Mouse (Mus musculus): ENCODE results near the gene Gxylt1. TPM values are rescaled to one million over a fixed set of nuclear protein-coding genes. Genes with fewer than 3 reads are reported as not detected.
"Not testable (repeated sequence)": the region's sequence is repeated elsewhere in the genome, so short reads cannot be mapped to it uniquely, and the experiment has no call there.

Gxylt1 gene
- polyA plus RNA-seq, 1 experiment from 2014 or later, result 16.8 TPM

GRCm38 (mm10) chr15:93243202-93243601 is 31.8 kb downstream of the Gxylt1 start:
- DNase-seq (ENCODE audit: low read depth, low spot score), result no peak
- H3K27me3 ChIP-seq, result no peaks in the 10 kb centered on the region
- in situ Hi-C loops (cut with MboI; ENCODE audit: low pct_unique_long_range_greater_than_20kb), result no loop called here
- ATAC-seq, result no peak
- no peak for TF ChIP-seq CTCF (IDR thresholded peaks at IDR 0.05)
- POLR2A ChIA-PET, result no interaction called here
- CTCF ChIA-PET, result interaction anchor here (1.0 kb wide), 1 partner anchor 15 kb away, joined by 3 read pairs; no protein-coding TSS in a partner anchor

GRCm38 (mm10) chr15:93236456-93236855 is 38.5 kb downstream of the Gxylt1 start:
- ATAC-seq; POLR2A ChIA-PET; DNase-seq (ENCODE audit: low read depth, low spot score); H3K27me3 ChIP-seq; in situ Hi-C loops (cut with MboI; ENCODE audit: low pct_unique_long_range_greater_than_20kb): not testable (repeated sequence)
- CTCF ChIA-PET, result interaction anchor here (0.8 kb wide), 1 partner anchor 9 kb away, joined by 3 read pairs; no protein-coding TSS in a partner anchor

- no peak for DNase-seq (ENCODE audit: low read depth, low spot score)
- no peak for TF ChIP-seq CTCF (IDR thresholded peaks at IDR 0.05)
- CTCF ChIA-PET, result interaction anchor here (1.3 to 1.4 kb wide), 2 partner anchors 13 kb away, joined by 3 to 4 read pairs; no protein-coding TSS in a partner anchor
- POLR2A ChIA-PET, result no interaction called here
- no peak for ATAC-seq
- peaks cover 6% of the 10 kb centered on the region for H3K27me3 ChIP-seq
- in situ Hi-C loops (cut with MboI; ENCODE audit: low pct_unique_long_range_greater_than_20kb), result no loop called here
Observed at GRCm38 (mm10) chr15:93229028-93229427, 46.0 kb downstream of the Gxylt1 start.

- DNase-seq (ENCODE audit: low read depth, low spot score) (no peak), ATAC-seq (no peak)
Observed at GRCm38 (mm10) chr15:93228375-93228774, 46.6 kb downstream of the Gxylt1 start.

GRCm38 (mm10) chr15:93227764-93228079 is 47.3 kb downstream of the Gxylt1 start:
- peak; percentile 90 for ATAC-seq
- CTCF ChIA-PET, result interaction anchor here (1.0 to 1.4 kb wide), 6 partner anchors 8 to 16 kb away, joined by 3 to 4 read pairs (median 3); no protein-coding TSS in a partner anchor
- peak; percentile 73 for TF ChIP-seq CTCF (IDR thresholded peaks at IDR 0.05)
- DNase-seq (ENCODE audit: low read depth, low spot score), result no peak
- POLR2A ChIA-PET, result no interaction called here
- in situ Hi-C loops (cut with MboI; ENCODE audit: low pct_unique_long_range_greater_than_20kb), result no loop called here
- peaks cover 9% of the 10 kb centered on the region for H3K27me3 ChIP-seq

More at GRCm38 (mm10) chr15:93228375-93228774, 46.6 kb downstream of the Gxylt1 start:
- ChIA-PET CTCF (interaction anchor here (1.0 to 1.4 kb wide), 5 partner anchors 10 to 15 kb away, joined by 3 to 4 read pairs (median 3); no protein-coding TSS in a partner anchor), POLR2A (no interaction called here)
- TF ChIP-seq CTCF (IDR thresholded peaks at IDR 0.05), result no peak
- H3K27me3 ChIP-seq, result peaks cover 9% of the 10 kb centered on the region
- in situ Hi-C loops (cut with MboI; ENCODE audit: low pct_unique_long_range_greater_than_20kb), result no loop called here

- POLR2A ChIA-PET, result no interaction called here
- TF ChIP-seq CTCF (IDR thresholded peaks at IDR 0.05), result no peak
- in situ Hi-C loops (cut with MboI; ENCODE audit: low pct_unique_long_range_greater_than_20kb), result no loop called here
- ATAC-seq (peak; percentile 18), DNase-seq (ENCODE audit: low read depth, low spot score) (no peak)
- CTCF ChIA-PET, result interaction anchor here (0.8 to 2.2 kb wide), 6 partner anchors 8 to 16 kb away, joined by 3 to 8 read pairs (median 3); no protein-coding TSS in a partner anchor
- H3K27me3 ChIP-seq, result peaks cover 9% of the 10 kb centered on the region
Observed at GRCm38 (mm10) chr15:93226930-93227763, 47.8 kb downstream of the Gxylt1 start.

GRCm38 (mm10) chr15:93222475-93222874 is 52.5 kb downstream of the Gxylt1 start:
- no peak for DNase-seq (ENCODE audit: low read depth, low spot score)
- ChIA-PET CTCF (no interaction called here), POLR2A (no interaction called here)
- H3K27me3 ChIP-seq, result peaks cover 9% of the 10 kb centered on the region
- no peak for ATAC-seq
- in situ Hi-C loops (cut with MboI; ENCODE audit: low pct_unique_long_range_greater_than_20kb), result no loop called here
- peak; percentile 44 for TF ChIP-seq CTCF (IDR thresholded peaks at IDR 0.05)

GRCm38 (mm10) chr15:93212617-93213016 is 62.4 kb downstream of the Gxylt1 start:
- in situ Hi-C loops (cut with MboI; ENCODE audit: low pct_unique_long_range_greater_than_20kb), result loop anchor here (5.0 to 10.0 kb wide), 4 partner anchors 118 to 938 kb away; no protein-coding TSS in a partner anchor
- DNase-seq (ENCODE audit: low read depth, low spot score) (no peak), ATAC-seq (no peak)
- no peak for TF ChIP-seq CTCF (IDR thresholded peaks at IDR 0.05)
- POLR2A ChIA-PET, result no interaction called here
- CTCF ChIA-PET, result no interaction called here
- peaks cover 30% of the 10 kb centered on the region for H3K27me3 ChIP-seq

GRCm38 (mm10) chr15:93204861-93205260 is 70.1 kb downstream of the Gxylt1 start:
- TF ChIP-seq CTCF (IDR thresholded peaks at IDR 0.05), result no peak
- ChIA-PET CTCF (interaction anchor here (1.9 kb wide), 1 partner anchor 11 kb away, joined by 5 read pairs; no protein-coding TSS in a partner anchor), POLR2A (no interaction called here)
- in situ Hi-C loops (cut with MboI; ENCODE audit: low pct_unique_long_range_greater_than_20kb), result no loop called here
- peaks cover 37% of the 10 kb centered on the region for H3K27me3 ChIP-seq
- no peak for ATAC-seq
- no peak for DNase-seq (ENCODE audit: low read depth, low spot score)

- no peak for DNase-seq (ENCODE audit: low read depth, low spot score)
- no peak for ATAC-seq
- in situ Hi-C loops (cut with MboI; ENCODE audit: low pct_unique_long_range_greater_than_20kb), result no loop called here
- peaks cover 34% of the 10 kb centered on the region for H3K27me3 ChIP-seq
- TF ChIP-seq CTCF (IDR thresholded peaks at IDR 0.05), result no peak
- POLR2A ChIA-PET, result no interaction called here
- CTCF ChIA-PET, result no interaction called here
Observed at GRCm38 (mm10) chr15:93201956-93202355, 73.0 kb downstream of the Gxylt1 start.

GRCm38 (mm10) chr15:93191387-93192145 is 83.4 kb downstream of the Gxylt1 start:
- in situ Hi-C loops (cut with MboI; ENCODE audit: low pct_unique_long_range_greater_than_20kb), result no loop called here
- ATAC-seq (no peak), DNase-seq (ENCODE audit: low read depth, low spot score) (no peak)
- CTCF ChIA-PET, result no interaction called here
- TF ChIP-seq CTCF (IDR thresholded peaks at IDR 0.05), result no peak
- peaks cover 12% of the 10 kb centered on the region for H3K27me3 ChIP-seq
- POLR2A ChIA-PET, result no interaction called here

Other genes with a start within 250 kb of the Gxylt1 start
- 56.5 TPM for gene Yaf2, start 61.8 kb upstream of the Gxylt1 start, polyA plus RNA-seq (2021)
- 118 TPM for gene Zcrb1, start 123.2 kb upstream of the Gxylt1 start, polyA plus RNA-seq (2021)
- gene Pphln1, start 123.2 kb upstream of the Gxylt1 start, polyA plus RNA-seq (2021), result 36.9 TPM